Mouse (Mus musculus) inflammation-experienced regulatory T-cells (primary cell): ENCODE results near the gene AY358078. TPM values are rescaled to one million over a fixed set of nuclear protein-coding genes. Genes with fewer than 3 reads are reported as not detected.

Source experiments
- polyA plus RNA-seq, 2 experiments: library from polyadenylated mRNA; unstranded; fragments of 100-300 nt; shearing (Covaris generic); gene quantifications; one replicate each; pipeline ENCODE4 v1.2.1; 2017

Gene AY358078
- under 1 TPM in 1 of 2 experiments, not detected in 1; 0.17 TPM for polyA plus RNA-seq

GRCm38 (mm10) chr14:51799746-51800145 is at the start of gene AY358078:
AY358078 (plus strand) TSS chr14:51800046.

GRCm38 (mm10) chr14:51773490-51773889 is 26.4 kb upstream of the AY358078 start, which contains the start of gene Ang4:
Ang4 (minus strand) TSS chr14:51773590.

GRCm38 (mm10) chr14:51853399-51853798 is 53.6 kb downstream of the AY358078 start, which contains the start of gene Ear6:
Ear6 (plus strand) TSS chr14:51853699.

Other genes starting within 250 kb of the AY358078 start
- gene Gm5622, start 247.3 kb upstream of the AY358078 start, polyA plus RNA-seq = under 1 TPM in 1 of 2 experiments, not detected in 1; 0.49 TPM
- not detected for gene Gm17175, start 226.0 kb upstream of the AY358078 start, polyA plus RNA-seq
- gene Gm17174, start 207.9 kb upstream of the AY358078 start, polyA plus RNA-seq = not detected
- gene Gm17078, start 188.7 kb upstream of the AY358078 start, polyA plus RNA-seq = not detected
- gene Gm4181, start 164.4 kb upstream of the AY358078 start, polyA plus RNA-seq = not detected
- not detected for gene Gm17079, start 104.6 kb upstream of the AY358078 start, polyA plus RNA-seq
- gene Gm5800, start 82.9 kb upstream of the AY358078 start, polyA plus RNA-seq = not detected
- not detected for gene Ang4, start 26.5 kb upstream of the AY358078 start, polyA plus RNA-seq
- not detected for gene Ear6, start 53.7 kb downstream of the AY358078 start, polyA plus RNA-seq
- gene Mettl17, start 84.8 kb downstream of the AY358078 start, polyA plus RNA-seq = 100 to 1,000 TPM in 1 of 2 experiments, 10 to 100 TPM in 1; 77.4 to 115 TPM
- gene Slc39a2, start 92.8 kb downstream of the AY358078 start, polyA plus RNA-seq = 1 to 10 TPM in 1 of 2 experiments, under 1 TPM in 1; 0.19 to 1.1 TPM
- gene Ndrg2, start 114.1 kb downstream of the AY358078 start, polyA plus RNA-seq = 10 to 100 TPM; 32.8 to 39.1 TPM
- not detected for gene Tppp2, start 118.4 kb downstream of the AY358078 start, polyA plus RNA-seq
- not detected for gene Rnase13, start 122.7 kb downstream of the AY358078 start, polyA plus RNA-seq
- 1 to 10 TPM; 2.4 to 6.8 TPM for gene Arhgef40, start 184.7 kb downstream of the AY358078 start, polyA plus RNA-seq
- 1 to 10 TPM; 1.5 TPM for gene Tmem253, start 215.6 kb downstream of the AY358078 start, polyA plus RNA-seq
- gene Zfp219, start 220.7 kb downstream of the AY358078 start, polyA plus RNA-seq = 10 to 100 TPM; 16.7 to 19.3 TPM
- gene Olfr221, start 242.4 kb downstream of the AY358078 start, polyA plus RNA-seq = under 1 TPM; 0.13 to 0.33 TPM